Mouse (Mus musculus): Measurements from ENCODE around the gene Fam241b. TPM values are rescaled to one million over a fixed set of nuclear protein-coding genes. Genes with fewer than 3 reads are reported as not detected.

The Fam241b gene
- polyA plus RNA-seq (2015; fragmentation: Nextera tagmentation; extraction: Ambion mirVana) = 42.4 and 43.1 TPM in 2 replicates

GRCm38 (mm10) chr10:62143820-62144219 is at the start of gene Fam241b:
Fam241b (minus strand) TSS chr10:62143920.
- no peak within 1 kb of the TSS for H3K4me3 ChIP-seq (ENCODE audit: low read length)
- 0 out of 2 replicates have a peak, but pooled peaks cover 1% of the 10 kb centered on the region for H3K27me3 ChIP-seq (replicated peaks; ENCODE audit: control insufficient read depth, insufficient read depth, low read length)
- no peaks in the 10 kb centered on the region for H3K4me1 ChIP-seq (ENCODE audit: control insufficient read depth, insufficient read depth, low read length)
- no peak for ATAC-seq
- no peaks in the 10 kb centered on the region for H3K9me3 ChIP-seq (ENCODE audit: control insufficient read depth, low read length)
- H3K36me3 ChIP-seq (ENCODE audit: control insufficient read depth, insufficient read depth, low read length) = no peaks in the 10 kb centered on the region
- WGBS = 55% methylated on average over 8 of the region's 8 CpGs
- H3K4me2 ChIP-seq (ENCODE audit: low read depth, low read length) = no peak within 1 kb of the TSS
- H3K27ac ChIP-seq (ENCODE audit: low read length) = no peak within 1 kb of the TSS
- H3K9ac ChIP-seq (ENCODE audit: low read depth, low read length) = no peak within 1 kb of the TSS

DNA sequence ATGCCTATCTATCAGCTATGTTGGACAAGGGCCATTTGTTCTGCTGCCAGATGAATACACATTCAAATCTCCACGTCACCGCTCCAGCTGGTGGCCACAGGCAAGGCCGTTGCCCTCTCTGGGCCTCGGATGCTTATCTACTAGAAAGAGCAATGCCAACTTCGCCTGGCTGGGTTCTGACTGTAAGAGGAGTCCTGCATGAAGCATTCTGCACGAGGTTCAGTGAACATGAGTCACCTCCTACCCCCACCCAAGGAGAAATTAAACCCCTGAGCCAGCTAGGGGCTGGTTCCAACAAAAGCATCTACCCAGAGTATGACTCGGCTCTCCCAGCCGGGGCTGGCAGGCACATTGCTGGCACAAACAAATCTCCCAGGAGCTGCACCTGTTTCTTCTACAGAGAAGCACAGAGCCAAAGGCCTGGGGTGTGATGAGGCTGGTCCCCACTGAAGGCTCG is 49.0 kb upstream of the Fam241b start:
- Histone ChIP-seq H3K9me3 (ENCODE audit: control insufficient read depth, low read length) (no peaks in the 10 kb centered on the region), H3K27ac (ENCODE audit: low read length) (peak overlapping the region; percentile 18; the same call in 1 of the 2 replicates), H3K4me1 (ENCODE audit: control insufficient read depth, insufficient read depth, low read length) (no peaks in the 10 kb centered on the region; the same call in 1 of the 2 replicates), H3K4me2 (ENCODE audit: low read depth, low read length) (no peak overlapping the region), H3K4me3 (ENCODE audit: low read length) (no peak overlapping the region), H3K27me3 (replicated peaks; ENCODE audit: control insufficient read depth, insufficient read depth, low read length) (no peaks in the 10 kb centered on the region), H3K36me3 (ENCODE audit: control insufficient read depth, insufficient read depth, low read length) (no peaks in the 10 kb centered on the region; the same call in 1 of the 2 replicates), H3K9ac (ENCODE audit: low read depth, low read length) (no peak overlapping the region)
- 61% methylated on average over 9 of the region's 9 CpGs for WGBS
- ATAC-seq = no peak

GRCm38 (mm10) chr10:62190821-62191220 is 47.1 kb upstream of the Fam241b start:
- Histone ChIP-seq H3K9ac (ENCODE audit: low read depth, low read length) (no peak overlapping the region), H3K36me3 (ENCODE audit: control insufficient read depth, insufficient read depth, low read length) (no peaks in the 10 kb centered on the region; the same call in 1 of the 2 replicates), H3K4me2 (ENCODE audit: low read depth, low read length) (no peak overlapping the region), H3K27ac (ENCODE audit: low read length) (no peak overlapping the region), H3K4me1 (ENCODE audit: control insufficient read depth, insufficient read depth, low read length) (no peaks in the 10 kb centered on the region; the same call in 1 of the 2 replicates), H3K27me3 (replicated peaks; ENCODE audit: control insufficient read depth, insufficient read depth, low read length) (no peaks in the 10 kb centered on the region), H3K4me3 (ENCODE audit: low read length) (no peak overlapping the region), H3K9me3 (ENCODE audit: control insufficient read depth, low read length) (no peaks in the 10 kb centered on the region)
- no peak for ATAC-seq
- WGBS = 91% methylated on average over 7 of the region's 7 CpGs

DNA sequence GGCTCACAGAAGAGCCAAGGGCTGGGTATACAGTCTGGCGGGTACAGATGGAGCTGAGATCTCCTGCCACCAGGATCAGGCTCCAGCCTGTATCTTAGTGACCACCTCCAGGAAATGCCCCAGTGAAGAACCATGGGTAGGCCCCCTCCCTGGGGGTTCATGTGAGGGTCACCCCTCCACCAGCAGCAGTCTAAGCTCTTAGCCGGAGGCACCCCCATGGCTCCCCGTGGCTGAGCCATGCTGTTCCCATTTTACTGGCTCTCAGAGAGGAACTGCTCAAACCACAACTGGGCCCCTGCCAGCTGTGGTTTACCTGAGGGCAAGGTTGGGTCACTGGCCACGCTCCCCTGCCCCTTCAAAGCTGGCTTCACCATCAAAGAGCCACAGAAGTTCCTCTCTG is 46.2 kb upstream of the Fam241b start:
- Histone ChIP-seq H3K4me3 (ENCODE audit: low read length) (no peak overlapping the region), H3K27ac (ENCODE audit: low read length) (no peak overlapping the region), H3K9ac (ENCODE audit: low read depth, low read length) (no peak overlapping the region), H3K9me3 (ENCODE audit: control insufficient read depth, low read length) (no peaks in the 10 kb centered on the region), H3K36me3 (ENCODE audit: control insufficient read depth, insufficient read depth, low read length) (no peaks in the 10 kb centered on the region; the same call in 1 of the 2 replicates), H3K4me2 (ENCODE audit: low read depth, low read length) (no peak overlapping the region), H3K27me3 (replicated peaks; ENCODE audit: control insufficient read depth, insufficient read depth, low read length) (no peaks in the 10 kb centered on the region), H3K4me1 (ENCODE audit: control insufficient read depth, insufficient read depth, low read length) (no peaks in the 10 kb centered on the region; the same call in 1 of the 2 replicates)
- WGBS = 84% methylated on average over 4 of the region's 4 CpGs
- no peak for ATAC-seq

DNA sequence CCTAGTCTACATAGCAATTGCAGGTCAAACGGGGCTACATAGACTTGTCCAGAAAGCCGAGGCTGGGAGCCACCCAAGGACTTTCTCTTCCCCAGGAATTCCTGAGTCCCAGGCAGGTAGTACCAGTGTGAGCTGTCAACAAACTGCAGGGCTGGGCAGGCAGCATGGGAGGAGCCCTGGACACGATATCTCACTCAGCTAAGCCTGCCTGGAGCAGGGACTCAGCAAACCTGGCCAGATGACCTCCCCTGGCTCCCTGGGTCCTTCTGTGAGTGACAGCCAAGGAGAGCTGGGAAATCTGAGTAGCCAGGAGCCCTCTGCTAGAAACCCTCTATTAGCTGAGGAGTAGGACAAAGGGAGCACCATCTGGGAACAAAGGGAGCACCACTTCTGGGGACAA is 45.6 kb upstream of the Fam241b start:
- H3K4me1 ChIP-seq (ENCODE audit: control insufficient read depth, insufficient read depth, low read length) = no peaks in the 10 kb centered on the region; the same call in 1 of the 2 replicates
- H3K9ac ChIP-seq (ENCODE audit: low read depth, low read length) = no peak overlapping the region
- H3K4me2 ChIP-seq (ENCODE audit: low read depth, low read length) = no peak overlapping the region
- no peak for ATAC-seq
- WGBS = 47% methylated on average over 3 of the region's 3 CpGs
- no peaks in the 10 kb centered on the region for H3K27me3 ChIP-seq (replicated peaks; ENCODE audit: control insufficient read depth, insufficient read depth, low read length)
- no peak overlapping the region for H3K4me3 ChIP-seq (ENCODE audit: low read length)
- H3K36me3 ChIP-seq (ENCODE audit: control insufficient read depth, insufficient read depth, low read length) = no peaks in the 10 kb centered on the region; the same call in 1 of the 2 replicates
- no peaks in the 10 kb centered on the region for H3K9me3 ChIP-seq (ENCODE audit: control insufficient read depth, low read length)
- H3K27ac ChIP-seq (ENCODE audit: low read length) = no peak overlapping the region

DNA sequence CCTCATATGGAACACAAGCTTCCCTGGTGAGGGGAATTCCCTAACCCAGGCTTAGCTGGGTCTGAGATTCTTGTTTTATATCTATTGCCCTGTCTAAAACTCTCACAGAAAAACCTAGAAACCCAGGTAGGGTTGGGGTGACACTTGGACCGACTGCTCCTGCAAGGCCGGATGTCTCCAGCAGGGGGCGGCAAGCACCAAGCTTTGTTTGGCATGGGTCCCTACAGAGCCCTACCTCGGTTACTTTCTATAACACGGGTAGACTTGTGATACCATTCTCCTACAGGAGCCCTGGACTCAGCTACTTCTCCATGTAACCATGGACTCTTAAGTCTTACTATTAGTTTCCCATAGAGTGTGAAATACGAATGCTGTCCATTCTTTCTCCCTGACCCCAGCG is 43.2 kb upstream of the Fam241b start:
- Histone ChIP-seq H3K4me1 (ENCODE audit: control insufficient read depth, insufficient read depth, low read length) (no peaks in the 10 kb centered on the region), H3K27ac (ENCODE audit: low read length) (no peak overlapping the region), H3K4me3 (ENCODE audit: low read length) (no peak overlapping the region), H3K4me2 (ENCODE audit: low read depth, low read length) (no peak overlapping the region), H3K27me3 (replicated peaks; ENCODE audit: control insufficient read depth, insufficient read depth, low read length) (no peaks in the 10 kb centered on the region), H3K9ac (ENCODE audit: low read depth, low read length) (no peak overlapping the region), H3K9me3 (ENCODE audit: control insufficient read depth, low read length) (no peaks in the 10 kb centered on the region), H3K36me3 (ENCODE audit: control insufficient read depth, insufficient read depth, low read length) (no peaks in the 10 kb centered on the region; the same call in 1 of the 2 replicates)
- 18% methylated on average over 7 of the region's 7 CpGs for WGBS
- ATAC-seq = peak; percentile 47

- peak; percentile 51 for ATAC-seq
- H3K9me3 ChIP-seq (ENCODE audit: control insufficient read depth, low read length) = no peaks in the 10 kb centered on the region
- no peak overlapping the region for H3K9ac ChIP-seq (ENCODE audit: low read depth, low read length)
- H3K4me2 ChIP-seq (ENCODE audit: low read depth, low read length) = no peak overlapping the region
- H3K27ac ChIP-seq (ENCODE audit: low read length) = no peak overlapping the region
- no peak overlapping the region for H3K4me3 ChIP-seq (ENCODE audit: low read length)
- H3K36me3 ChIP-seq (ENCODE audit: control insufficient read depth, insufficient read depth, low read length) = no peaks in the 10 kb centered on the region
- 2% methylated on average over 10 of the region's 10 CpGs for WGBS
- no peaks in the 10 kb centered on the region for H3K27me3 ChIP-seq (replicated peaks; ENCODE audit: control insufficient read depth, insufficient read depth, low read length)
- H3K4me1 ChIP-seq (ENCODE audit: control insufficient read depth, insufficient read depth, low read length) = no peaks in the 10 kb centered on the region
Measured at GRCm38 (mm10) chr10:62183053-62183452, 39.3 kb upstream of the Fam241b start.

GRCm38 (mm10) chr10:62182471-62183014 is 38.8 kb upstream of the Fam241b start:
- Histone ChIP-seq H3K27ac (ENCODE audit: low read length) (no peak overlapping the region), H3K4me2 (ENCODE audit: low read depth, low read length) (no peak overlapping the region), H3K9me3 (ENCODE audit: control insufficient read depth, low read length) (no peaks in the 10 kb centered on the region), H3K4me3 (ENCODE audit: low read length) (no peak overlapping the region), H3K9ac (ENCODE audit: low read depth, low read length) (no peak overlapping the region), H3K4me1 (ENCODE audit: control insufficient read depth, insufficient read depth, low read length) (no peaks in the 10 kb centered on the region), H3K36me3 (ENCODE audit: control insufficient read depth, insufficient read depth, low read length) (no peaks in the 10 kb centered on the region), H3K27me3 (replicated peaks; ENCODE audit: control insufficient read depth, insufficient read depth, low read length) (no peaks in the 10 kb centered on the region)
- WGBS = 74% methylated on average over 6 of the region's 6 CpGs
- no peak for ATAC-seq

GRCm38 (mm10) chr10:62181701-62182100 is 38.0 kb upstream of the Fam241b start:
- no peak overlapping the region for H3K9ac ChIP-seq (ENCODE audit: low read depth, low read length)
- H3K4me2 ChIP-seq (ENCODE audit: low read depth, low read length) = no peak overlapping the region
- no peaks in the 10 kb centered on the region for H3K9me3 ChIP-seq (ENCODE audit: control insufficient read depth, low read length)
- ATAC-seq = no peak
- no peaks in the 10 kb centered on the region for H3K36me3 ChIP-seq (ENCODE audit: control insufficient read depth, insufficient read depth, low read length)
- no peak overlapping the region for H3K27ac ChIP-seq (ENCODE audit: low read length)
- no peaks in the 10 kb centered on the region for H3K27me3 ChIP-seq (replicated peaks; ENCODE audit: control insufficient read depth, insufficient read depth, low read length)
- 57% methylated on average over 3 of the region's 3 CpGs for WGBS
- H3K4me3 ChIP-seq (ENCODE audit: low read length) = no peak overlapping the region
- no peaks in the 10 kb centered on the region for H3K4me1 ChIP-seq (ENCODE audit: control insufficient read depth, insufficient read depth, low read length)

- Histone ChIP-seq H3K4me1 (ENCODE audit: control insufficient read depth, insufficient read depth, low read length) (no peaks in the 10 kb centered on the region), H3K4me3 (ENCODE audit: low read length) (no peak overlapping the region), H3K9me3 (ENCODE audit: control insufficient read depth, low read length) (no peaks in the 10 kb centered on the region), H3K36me3 (ENCODE audit: control insufficient read depth, insufficient read depth, low read length) (no peaks in the 10 kb centered on the region), H3K27ac (ENCODE audit: low read length) (no peak overlapping the region), H3K4me2 (ENCODE audit: low read depth, low read length) (no peak overlapping the region), H3K9ac (ENCODE audit: low read depth, low read length) (no peak overlapping the region), H3K27me3 (replicated peaks; ENCODE audit: control insufficient read depth, insufficient read depth, low read length) (no peaks in the 10 kb centered on the region)
- no peak for ATAC-seq
- 85% methylated on average over 3 of the region's 3 CpGs for WGBS
Measured at GRCm38 (mm10) chr10:62179944-62180343, 36.2 kb upstream of the Fam241b start.

Measured in intestine, embryonic 16.5 days (tissue).